Mouse (Mus musculus) liver, embryonic 14.5 days (tissue): ENCODE results near the gene Crlf1.

Experiments
- CTCF ChIP-seq: IDR thresholded peaks from 2 replicates; pipeline ENCODE4 v1.5.1; 2016; ENCODE audit warnings: antibody characterized with exemption, low read depth, control low read depth
- EP300 ChIP-seq: IDR thresholded peaks from 2 replicates; pipeline ENCODE4 v1.6.1; 2016; ENCODE audit warnings: antibody characterized with exemption, low read depth

GRCm38 (mm10) chr8:70511770-70512169 lies 18.8 kb downstream of the Crlf1 start:
- TF ChIP-seq EP300 (no peak), CTCF (no peak)
